Mouse (Mus musculus) cerebellum, adult 2 months (tissue): ENCODE results near the gene Ffar4. TPM values are rescaled to one million over a fixed set of nuclear protein-coding genes. Genes with fewer than 3 reads are reported as not detected.

Source experiments
- DNase-seq, 2 experiments: peaks; one replicate each; pipeline ENCODE4 v3.0.0; 2021
- H3K27ac ChIP-seq: fragments of 200-500 bp; 2 replicates; pipeline ENCODE4 v1.5.1; 2012; ENCODE audit warnings: low read length, control low read depth, inconsistent platforms; ENCODE audit not compliant: insufficient read depth
- H3K27me3 ChIP-seq: fragments of 200-500 bp; 2 replicates; pipeline ENCODE4 v1.6.1; 2012; ENCODE audit warnings: inconsistent platforms, mild to moderate bottlenecking, low read length, moderate library complexity; ENCODE audit not compliant: control insufficient read depth, insufficient read depth
- H3K4me1 ChIP-seq: fragments of 200-500 bp; 2 replicates; pipeline ENCODE4 v1.6.1; 2011; ENCODE audit warnings: low read length; ENCODE audit not compliant: control insufficient read depth, insufficient read depth
- H3K4me3 ChIP-seq: fragments of 200-500 bp; replicated peaks from 2 replicates; pipeline ENCODE3; 2011; ENCODE audit warnings: mild to moderate bottlenecking, low read depth, low read length, control low read depth; ENCODE audit not compliant: insufficient read depth
- CTCF ChIP-seq: fragments of 200-500 bp; IDR thresholded peaks from 2 replicates; pipeline ENCODE4 v1.5.1; 2011; ENCODE audit warnings: low read depth, mild to moderate bottlenecking, control low read depth, low read length, moderate library complexity, borderline replicate concordance; ENCODE audit not compliant: insufficient read depth
- POLR2A ChIP-seq: fragments of 200-500 bp; IDR thresholded peaks from 2 replicates; pipeline ENCODE4 v1.6.1; 2011; ENCODE audit warnings: low read length, control low read depth, borderline replicate concordance; ENCODE audit not compliant: insufficient read depth
- WGBS: fragments of 180-500 bp; shearing (Covaris S2); methylation state at CpG from one replicate; pipeline ENCODE4 v1.1.7; 2018; 5-methylcytosine and 5-hydroxymethylcytosine counted together
- polyA plus RNA-seq: library from polyadenylated mRNA; depleted of rRNA; stranded (reverse); fragments of >200 nt; gene quantifications from 2 replicates; pipeline ENCODE4 v1.2.3, GENCODE M21; 2012; rRNA removed

Gene Ffar4
- polyA plus RNA-seq, 1 experiment = not detected

- 95% methylated on average over 21 of the region's 21 CpGs for WGBS
- TF ChIP-seq POLR2A (no peak), CTCF (no peak)
- H3K27ac ChIP-seq = no peak overlapping the region
- H3K4me3 ChIP-seq = no peak overlapping the region
- no peak for DNase-seq
- no peaks in the 10 kb centered on the region for H3K27me3 ChIP-seq
- H3K4me1 ChIP-seq = no peaks in the 10 kb centered on the region
Observed at GRCm38 (mm10) chr19:38161648-38162354, 64.9 kb downstream of the Ffar4 start.

Other genes with a start within 250 kb of the Ffar4 start
- 2.1 and 3.3 TPM in 2 replicates for gene Myof, start 53.5 kb upstream of the Ffar4 start, polyA plus RNA-seq
- gene Cep55, start 42.1 kb upstream of the Ffar4 start, polyA plus RNA-seq = 0.16 and 0.18 TPM in 2 replicates
- gene Rbp4, start 28.2 kb downstream of the Ffar4 start, polyA plus RNA-seq = 7.9 and 10.9 TPM in 2 replicates
- gene Pde6c, start 35.7 kb downstream of the Ffar4 start, polyA plus RNA-seq = 0.07 and 0.24 TPM in 2 replicates
- gene Fra10ac1, start 127.1 kb downstream of the Ffar4 start, polyA plus RNA-seq = 28.3 and 28.9 TPM in 2 replicates
- 54.0 and 58.8 TPM in 2 replicates for gene Lgi1, start 167.5 kb downstream of the Ffar4 start, polyA plus RNA-seq